Mouse (Mus musculus) CD4-positive, CD25-positive, alpha-beta regulatory T cell, adult 4 months (primary cell): ENCODE measurements at regions not wholly inside any gene's neighbourhood (a gene's known extent, or its start where the extent isn't known, plus 50 kb on each side); places are given as distances from the start of the nearest gene placed in this dataset.

Experiments used
- ATAC-seq: one replicate; pipeline ENCODE4 v1.8.0; 2017

DNA sequence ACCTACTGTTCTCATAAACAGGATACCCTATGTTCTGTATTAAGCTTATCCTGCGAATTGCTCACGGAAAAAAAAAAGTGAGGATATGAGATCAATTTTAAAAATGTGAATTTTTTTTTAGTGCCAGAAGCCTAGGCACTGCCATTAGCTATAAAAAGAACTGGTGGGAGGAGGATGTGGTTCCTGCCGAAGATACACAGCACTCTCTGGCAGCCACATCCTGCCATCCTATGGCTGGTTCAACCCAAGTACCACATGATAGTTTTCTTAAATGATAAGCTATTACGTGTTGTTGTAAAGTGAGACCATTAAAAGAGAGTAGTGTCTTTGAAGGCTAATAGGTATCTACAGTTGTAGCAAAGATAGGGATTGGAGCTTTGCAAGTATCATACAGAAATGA, 58.2 kb upstream of the Ppp3ca start:
- ATAC-seq: peak; percentile 99

DNA sequence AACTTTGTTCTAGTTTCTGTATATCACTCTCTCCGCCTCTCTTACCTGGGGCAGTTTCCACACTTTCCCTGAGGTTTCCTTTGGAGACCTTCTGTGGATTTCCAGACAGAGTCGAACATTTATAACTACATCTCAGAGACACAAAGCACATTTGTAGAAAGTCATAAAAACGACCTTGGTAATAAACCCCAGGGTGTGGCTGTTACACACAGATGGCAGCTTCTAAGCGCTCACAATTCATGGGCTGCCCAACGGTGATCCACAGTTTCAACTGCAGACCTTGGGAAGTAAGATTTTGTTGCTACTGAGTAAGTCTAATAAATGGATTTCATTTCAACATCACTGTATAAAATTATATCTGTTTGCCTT, 59.4 kb upstream of the Ppp3ca start:
- no peak for ATAC-seq

DNA sequence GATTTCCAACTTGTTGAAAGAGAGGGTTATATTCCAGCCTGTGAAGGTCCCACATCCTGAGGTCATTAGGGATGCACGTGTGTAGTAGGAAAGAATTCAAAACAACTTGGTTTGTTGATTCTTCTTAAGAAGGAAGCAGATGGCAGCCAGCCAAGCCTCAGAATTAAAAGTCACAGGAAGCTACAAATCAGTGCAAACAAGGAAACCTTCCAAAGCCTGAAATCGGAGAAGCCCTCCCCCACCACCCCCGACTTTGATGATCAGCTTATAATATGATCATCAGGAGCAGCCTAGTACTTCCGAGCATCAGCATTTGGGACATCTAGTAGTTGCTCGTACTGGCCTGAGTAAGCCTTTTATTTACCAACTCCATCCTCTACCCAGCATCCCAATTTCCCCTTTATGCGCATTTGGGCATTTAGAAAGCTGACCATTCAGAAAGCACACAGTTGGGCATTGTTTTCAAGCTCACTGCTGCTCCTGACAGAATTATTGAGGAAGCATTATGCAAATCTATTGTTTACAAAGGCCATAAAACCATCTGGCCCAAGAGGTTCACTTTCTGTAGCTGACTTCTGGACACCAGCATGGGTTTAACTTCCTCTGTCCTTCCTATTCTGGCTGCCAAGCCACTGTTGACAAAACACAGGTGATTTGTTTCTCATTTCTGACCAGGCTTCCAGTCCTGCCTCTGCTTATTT, 59.9 kb upstream of the Ppp3ca start:
- ATAC-seq: no peak

DNA sequence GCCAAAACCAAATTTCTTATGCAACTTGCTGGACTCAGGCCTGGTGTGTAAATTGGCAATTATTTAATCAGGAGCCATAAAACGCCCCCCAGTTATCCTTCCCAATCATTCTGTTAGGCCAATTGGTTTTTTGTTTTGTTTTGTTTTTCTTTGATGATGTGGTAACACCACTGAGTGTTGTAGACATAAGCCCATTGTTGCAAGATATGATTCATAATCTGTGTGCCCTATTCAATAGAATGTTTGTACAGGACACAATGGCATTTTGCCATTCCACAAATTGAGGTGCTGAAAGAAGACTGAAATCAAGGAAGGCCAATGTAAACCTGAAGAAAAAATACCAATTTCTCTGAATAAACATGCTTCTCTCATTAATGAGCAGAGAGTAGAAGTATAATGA, 68.2 kb upstream of the Ppp3ca start:
- no peak for ATAC-seq

DNA sequence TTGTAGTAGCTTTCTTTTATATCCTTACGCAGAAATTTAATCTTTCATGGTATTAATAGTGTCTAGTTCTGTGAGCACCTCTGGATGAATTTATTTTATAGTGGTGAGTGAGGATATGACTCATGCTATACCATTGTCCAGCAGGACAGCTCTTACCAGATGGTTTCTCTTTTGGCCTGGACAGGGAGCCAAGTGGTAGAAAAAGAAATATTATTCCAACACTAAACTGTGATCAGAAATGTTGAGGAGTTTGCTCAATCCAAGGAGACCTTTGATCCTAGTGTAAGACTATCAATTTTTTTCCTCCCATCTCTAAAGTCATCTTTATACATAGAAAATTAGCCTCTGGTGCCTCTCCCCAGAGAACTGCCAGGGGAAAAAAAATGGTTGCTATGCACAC, 86.0 kb upstream of the Ppp3ca start:
- no peak for ATAC-seq

DNA sequence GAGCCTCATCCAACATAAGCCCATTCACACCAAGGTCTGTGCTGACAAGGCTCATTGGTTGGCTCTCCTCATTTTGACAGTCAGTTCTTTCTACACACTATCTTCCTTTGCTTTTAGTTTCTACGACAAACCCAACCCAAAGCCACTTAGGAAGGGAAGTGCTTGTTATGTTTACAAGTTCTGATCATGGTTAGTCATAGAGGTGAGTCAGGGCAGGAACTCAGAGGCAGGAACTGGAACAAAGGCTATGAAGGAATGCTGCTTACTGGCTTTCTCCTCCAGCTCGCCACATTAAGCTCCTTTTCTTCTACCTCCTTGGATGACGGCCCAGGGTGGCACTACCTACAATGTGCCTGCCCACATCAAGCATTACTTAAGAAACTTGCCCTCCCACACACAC, 91.9 kb upstream of the Ppp3ca start:
- ATAC-seq: no peak

DNA sequence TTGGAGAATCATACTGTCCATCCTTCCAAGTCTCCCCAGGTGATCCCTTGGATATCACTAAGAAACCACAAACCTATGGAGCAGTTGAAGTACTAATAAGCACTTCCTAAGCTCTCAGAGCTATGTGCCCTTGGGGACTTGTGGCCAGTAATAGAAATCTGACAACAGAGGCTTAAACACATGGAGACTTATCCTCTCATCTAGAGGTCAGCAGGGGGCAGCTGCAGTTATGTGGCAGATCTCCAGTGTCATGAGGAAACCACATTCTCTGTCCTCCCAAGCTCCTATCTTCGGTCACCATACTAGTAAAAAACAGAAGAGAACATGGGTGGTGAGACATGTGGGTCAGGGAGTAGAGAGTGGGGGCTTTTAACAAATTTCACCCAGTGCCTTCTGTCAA, 99.4 kb upstream of the Ppp3ca start:
- ATAC-seq: no peak

DNA sequence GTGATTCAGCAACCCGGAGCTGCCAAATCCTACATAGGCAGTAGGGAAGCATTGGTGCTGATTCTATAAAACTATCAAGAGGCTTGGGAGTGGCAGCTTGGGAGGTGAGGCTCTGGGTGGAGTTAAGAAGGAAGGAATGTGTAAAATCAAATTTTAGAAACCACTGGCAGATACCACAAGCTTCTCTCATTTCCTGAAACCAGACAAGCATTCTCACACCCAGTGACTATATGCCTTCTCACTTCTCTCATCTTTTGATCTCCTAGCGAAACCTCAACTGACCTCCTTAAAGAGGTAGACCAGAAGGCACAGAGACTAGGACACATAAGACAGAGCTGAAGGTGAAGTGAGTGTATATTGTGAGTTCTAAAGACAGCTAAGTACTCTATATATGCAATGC, 113.4 kb upstream of the Ppp3ca start:
- ATAC-seq: no peak

DNA sequence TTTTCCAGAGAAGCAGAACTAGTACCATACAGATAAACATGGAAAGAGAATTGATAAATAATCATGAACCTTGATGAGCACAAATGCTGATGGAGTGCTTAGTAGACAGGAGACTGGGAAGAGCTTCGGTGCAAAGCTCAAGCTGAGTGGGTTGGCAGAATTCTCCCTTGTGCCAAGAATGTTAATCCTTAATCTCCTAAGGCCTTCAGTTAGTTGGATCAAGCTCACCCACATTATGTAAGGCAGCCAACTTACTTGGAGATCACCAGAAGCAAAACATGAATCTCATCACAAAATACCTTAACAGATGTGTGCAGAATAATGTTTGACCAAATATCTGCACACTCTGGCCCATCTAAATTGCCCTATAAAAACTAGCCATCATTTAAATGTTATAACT, 120.5 kb upstream of the Ppp3ca start:
- ATAC-seq: no peak

DNA sequence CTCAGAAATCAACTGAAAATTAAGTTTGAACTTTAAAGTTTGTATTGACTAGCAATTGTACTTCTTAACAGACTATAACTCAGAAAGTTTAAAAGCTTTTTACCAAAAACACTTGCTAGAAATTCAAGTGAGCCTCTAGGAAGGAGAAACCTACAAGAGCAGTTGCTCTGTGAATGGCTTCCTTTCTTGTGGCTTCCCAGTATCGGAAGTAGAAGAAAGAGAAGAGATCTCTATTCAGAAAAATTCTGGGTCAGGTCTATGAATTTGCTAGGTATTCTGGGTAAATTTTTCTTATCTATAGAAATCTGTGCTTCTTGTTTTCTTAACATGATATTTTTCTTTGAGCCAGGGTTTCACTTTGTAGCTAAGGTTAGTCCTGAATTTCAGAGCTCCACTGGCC, 138.3 kb upstream of the Ppp3ca start:
- ATAC-seq: peak; percentile 61

DNA sequence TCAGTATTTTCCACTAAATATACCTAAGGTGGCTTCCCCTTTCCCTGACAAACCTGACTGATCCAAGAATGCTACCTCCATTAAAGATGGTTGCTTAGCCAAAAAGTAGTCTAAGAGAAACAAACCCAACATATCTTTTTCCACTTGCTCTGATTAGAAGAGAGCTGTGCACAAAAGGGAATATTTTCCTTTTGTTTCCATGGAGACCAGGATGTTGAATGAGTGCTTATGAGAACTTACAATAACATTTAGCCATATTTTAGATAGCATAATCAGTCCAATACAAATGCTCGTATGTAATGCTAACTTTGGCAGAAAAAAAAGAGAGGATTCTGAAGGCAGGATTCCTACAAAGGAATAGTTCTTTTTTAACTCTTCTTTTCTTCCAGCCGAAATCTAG, 161.3 kb upstream of the Ppp3ca start:
- no peak for ATAC-seq

DNA sequence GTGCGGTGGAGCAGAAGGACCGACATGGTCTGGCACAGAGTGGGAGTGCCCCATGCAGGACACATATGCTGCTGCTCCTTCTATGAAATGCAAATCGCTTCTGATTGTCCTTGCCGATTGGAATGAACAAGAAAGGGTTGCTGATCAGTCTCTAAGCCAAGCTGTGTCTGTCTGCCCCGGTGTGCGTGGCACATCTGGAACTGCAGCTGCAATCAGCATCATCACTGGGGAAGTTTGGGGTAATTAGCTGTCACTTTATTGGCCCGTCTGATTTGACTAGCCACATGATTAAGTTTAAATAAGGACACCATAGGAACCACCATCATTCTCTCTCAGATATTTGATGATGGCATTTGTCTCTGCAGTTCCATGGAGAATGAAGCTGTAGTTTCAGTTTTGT, 162.9 kb upstream of the Ppp3ca start:
- no peak for ATAC-seq

DNA sequence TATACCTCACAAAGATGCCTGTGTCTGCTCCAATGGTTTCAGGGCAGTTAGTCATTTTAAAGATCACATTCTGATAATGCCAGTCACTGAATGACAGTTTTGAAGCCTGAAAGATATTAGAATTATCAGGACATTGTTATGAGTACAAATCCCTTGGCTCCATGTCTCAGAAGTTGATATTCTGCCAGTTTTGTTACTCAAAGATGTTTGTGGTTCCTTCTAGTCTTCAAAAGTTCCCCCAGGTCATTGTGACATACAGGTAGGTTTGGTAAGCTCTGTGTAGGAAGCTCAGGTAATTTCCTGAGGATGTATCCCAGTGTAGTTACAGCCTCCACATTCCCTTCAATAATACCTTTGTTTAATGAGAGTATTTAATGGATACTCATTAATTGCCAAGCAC, 169.0 kb upstream of the Bank1 start:
- ATAC-seq: no peak

DNA sequence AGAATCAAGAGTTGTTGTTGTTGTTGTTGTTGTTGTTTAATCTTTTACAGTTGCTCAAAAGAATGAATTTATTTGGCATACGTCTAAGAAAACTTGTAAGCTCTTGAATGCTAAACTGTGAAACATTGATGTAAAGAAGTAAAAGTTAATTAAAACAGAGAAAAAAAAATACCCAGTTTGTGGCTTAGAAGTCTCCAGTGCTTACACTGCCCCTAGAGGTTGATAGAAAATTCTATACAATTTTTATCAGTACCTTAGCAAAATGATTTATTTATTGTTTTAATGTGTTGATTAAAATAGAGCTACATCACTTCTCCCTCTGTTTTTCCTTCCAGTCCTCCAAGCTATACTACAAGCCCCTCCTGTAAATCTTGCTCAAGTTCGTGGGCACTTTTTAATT, 165.8 kb upstream of the Bank1 start:
- no peak for ATAC-seq

DNA sequence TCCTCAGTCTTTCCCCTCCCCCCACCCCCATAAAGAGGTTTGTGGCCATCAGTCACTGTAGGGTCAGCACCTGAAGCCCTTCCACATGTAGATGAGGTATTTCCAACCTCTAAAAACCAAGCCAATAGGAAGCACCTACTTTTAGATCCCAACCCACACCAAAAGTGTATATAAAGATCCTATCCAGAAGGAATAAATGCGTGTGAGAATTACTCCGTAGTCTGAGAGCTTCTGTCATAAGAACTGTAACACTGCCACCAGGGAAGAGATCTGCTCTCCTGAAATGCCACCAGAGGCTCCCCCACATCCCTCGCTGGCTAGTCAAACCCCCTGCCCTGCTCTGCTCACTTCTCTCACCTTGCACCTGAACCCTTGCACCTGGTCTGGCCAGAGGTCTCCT, 145.8 kb upstream of the Bank1 start:
- no peak for ATAC-seq

DNA sequence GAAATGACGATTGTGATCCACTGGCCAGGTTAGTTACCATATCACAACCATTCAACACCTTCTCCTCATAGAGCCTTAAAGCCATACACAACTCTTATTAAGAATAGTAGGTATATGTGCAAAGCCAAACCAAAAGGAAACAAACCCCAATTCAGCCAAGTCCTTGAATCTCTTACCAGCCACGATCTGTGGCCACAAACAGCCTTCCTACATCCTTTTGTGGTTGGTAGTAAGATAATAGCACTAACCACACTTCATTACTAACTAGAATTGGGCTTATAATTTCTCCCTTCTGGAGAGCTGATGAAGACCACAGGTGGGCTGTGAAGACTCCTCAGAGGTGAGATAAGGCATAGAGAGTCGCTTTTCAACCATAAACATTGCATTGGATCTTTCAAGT, 136.9 kb upstream of the Bank1 start:
- ATAC-seq: no peak

DNA sequence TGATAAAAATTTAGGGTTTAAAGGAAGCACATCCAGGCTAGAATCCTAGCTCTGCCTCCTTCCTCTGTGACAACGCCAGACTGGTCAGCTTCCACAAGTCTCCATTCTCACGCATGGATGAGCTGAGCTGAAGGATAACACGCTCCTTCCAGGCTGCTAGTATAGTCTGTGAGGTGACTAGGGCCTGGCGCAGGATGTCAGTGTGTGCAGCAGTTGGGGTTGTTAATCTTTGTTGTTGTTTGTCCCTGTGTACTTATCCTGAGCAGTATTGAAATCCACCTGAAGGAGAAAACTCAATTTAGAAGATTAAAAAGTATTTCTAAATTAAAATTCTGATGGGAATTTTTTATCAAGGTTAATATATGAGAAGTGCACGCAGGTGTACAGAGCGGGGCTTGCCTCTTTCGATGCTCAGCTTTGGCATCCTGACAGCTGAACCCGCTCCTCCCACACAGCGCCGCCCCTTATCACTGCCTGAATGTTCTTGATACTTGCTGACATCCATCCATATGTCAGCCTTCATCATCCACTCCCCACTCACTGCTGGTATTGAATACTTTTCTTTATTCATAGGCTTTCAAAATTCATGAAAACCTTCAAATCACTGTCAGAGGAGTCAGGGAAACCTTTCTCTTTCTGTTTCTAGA, 130.7 kb upstream of the Bank1 start:
- no peak for ATAC-seq

DNA sequence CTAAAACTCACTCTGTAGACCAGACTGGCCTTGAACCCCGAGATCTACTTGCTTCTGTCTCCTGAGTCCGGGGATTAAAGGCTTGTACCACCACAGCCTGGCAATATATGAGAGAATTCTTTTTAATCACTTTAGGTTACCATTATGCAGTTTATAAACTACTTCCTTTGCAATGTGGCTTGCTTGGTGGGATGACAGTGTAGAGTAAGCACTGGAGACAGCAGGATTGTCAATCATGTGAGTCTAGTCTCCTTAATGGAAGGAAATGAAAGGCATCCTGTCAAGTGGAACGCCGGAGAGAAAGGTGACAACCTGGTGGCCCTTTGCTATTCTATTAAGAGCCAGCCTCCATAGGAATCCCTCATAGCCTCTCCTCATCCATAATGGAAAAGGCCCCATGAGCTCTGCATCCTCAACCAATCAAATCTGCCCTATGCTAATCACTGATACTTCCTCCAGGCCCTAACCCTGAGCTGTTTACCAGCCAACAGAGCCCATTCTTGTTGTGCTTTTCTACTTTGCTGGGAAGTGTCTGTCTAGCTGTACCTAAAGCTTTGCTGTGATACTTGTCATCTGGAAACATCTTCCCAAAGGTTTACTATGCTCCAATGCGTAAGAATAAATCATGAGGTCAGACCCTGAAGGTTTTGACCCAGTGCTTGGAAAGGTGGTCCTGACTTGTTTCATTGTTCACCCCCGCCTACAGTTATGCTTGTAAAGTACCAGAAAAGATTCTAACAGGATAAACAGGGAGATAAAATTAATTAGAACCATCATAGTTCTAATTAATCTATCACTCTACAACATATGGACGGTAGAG, 130.0 kb upstream of the Bank1 start:
- ATAC-seq: no peak

DNA sequence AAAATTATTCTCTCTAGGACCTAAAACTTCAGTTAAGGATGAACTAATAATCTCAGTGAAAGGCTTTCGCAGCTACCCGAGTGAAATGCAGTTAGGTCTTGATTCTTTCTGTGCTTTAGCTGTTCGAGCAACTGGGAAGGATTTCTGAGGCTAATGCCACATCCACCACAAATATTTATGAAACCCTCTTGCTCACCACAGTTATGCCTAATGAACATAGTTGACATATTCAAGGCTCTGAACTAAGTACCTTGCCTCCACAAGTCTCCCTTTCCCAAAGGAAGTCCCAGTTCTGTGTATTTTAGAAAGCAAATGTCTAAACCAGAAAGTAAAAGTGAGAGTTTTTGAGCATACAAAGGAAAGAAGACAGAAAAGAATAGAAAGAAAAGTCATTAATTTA, 129.1 kb upstream of the Bank1 start:
- ATAC-seq: no peak

DNA sequence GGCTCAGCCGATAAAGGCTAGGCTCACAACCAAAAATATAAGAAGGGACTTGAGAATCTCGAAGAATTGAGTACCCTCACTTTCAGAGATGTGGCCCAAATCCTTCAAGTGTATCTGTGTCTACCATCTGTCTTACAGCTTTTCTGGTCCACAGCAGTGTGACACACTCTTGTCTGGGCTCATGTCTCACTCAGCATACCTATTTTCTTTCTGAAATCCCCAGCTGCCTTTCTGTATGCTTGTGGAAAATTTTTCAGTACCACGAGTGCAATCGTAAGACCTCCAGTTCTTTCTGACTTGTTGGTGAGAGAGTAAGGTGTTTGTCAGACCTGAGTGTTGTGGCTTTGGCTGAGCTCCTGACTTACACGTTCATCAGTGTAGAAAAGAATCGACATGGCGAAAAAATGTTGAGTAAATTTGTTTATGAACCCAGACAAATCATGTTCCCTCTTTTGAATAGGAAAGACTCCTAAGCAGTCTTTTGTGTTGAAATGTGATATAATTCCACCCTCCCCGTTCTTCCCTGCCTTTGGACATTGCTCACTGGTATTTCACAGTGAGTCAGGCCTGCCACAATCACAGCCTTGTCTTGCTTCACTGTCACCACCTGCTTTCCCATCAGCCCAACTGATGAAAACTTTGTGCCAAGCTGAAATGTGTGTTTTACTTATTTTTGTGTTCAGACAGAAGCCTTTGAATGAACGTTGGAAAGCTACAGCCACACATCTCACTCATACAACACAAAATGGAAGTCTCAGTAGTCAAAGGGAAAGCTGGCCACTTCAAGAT, 125.3 kb upstream of the Bank1 start:
- ATAC-seq: no peak

DNA sequence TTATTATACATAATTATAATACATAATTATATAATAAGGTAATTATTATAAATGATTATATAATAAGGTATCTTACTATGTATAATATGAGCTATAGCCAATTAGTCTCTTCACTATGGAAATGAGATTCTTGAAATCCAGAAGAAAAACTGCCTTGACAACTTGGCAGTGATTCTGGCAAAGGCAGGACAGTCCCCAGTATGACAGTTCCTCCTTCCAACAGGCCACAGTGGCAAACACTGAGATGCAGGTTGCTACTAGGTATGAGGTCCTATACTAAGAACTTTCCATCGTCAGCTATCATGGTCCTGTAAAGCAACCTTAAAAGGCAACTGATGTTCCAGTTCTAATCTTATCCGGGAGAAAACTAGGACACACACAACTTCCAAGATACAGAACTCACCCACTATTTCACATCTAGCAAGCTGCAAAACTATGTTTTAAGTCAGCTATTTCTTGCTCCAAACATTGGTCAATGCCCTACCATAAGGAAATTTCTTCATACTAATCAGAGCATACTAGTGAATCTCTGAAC, 124.6 kb upstream of the Bank1 start:
- no peak for ATAC-seq

DNA sequence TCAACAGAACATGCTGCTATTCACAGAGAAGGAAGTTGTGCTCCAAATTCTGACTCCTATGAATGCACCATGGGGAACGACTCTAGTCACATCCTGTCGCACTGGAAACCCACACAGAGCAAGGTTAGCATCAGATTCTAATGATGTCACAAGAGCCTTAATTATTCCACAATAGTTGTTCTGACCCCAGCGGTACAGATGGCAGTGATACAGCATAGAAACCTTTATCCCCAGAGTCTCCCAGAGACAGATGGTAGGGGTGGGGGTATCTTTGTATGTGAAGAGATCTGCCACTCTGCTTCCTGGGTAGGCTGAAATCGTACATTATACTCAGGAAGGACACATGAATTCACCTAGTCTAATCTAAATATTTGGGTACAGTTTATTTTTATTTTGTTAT, 123.5 kb upstream of the Bank1 start:
- no peak for ATAC-seq

DNA sequence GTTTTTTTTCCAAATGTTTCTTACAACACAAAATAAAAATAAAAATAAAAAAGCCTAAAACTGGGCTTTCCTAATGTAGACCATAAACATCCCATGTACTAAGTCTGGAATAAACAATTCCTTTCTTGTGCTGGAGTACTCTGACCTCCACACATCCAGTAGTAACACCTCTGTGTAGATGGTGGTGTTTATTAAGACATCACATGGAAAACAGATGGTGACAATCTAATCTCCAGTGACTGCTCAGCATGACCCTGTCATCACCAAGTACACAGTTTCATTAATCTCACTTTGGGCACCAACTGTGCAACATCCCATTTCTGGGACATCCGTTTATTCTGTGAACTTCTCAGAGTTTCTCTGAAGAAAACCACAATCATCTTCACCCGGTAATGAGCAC, 118.7 kb upstream of the Bank1 start:
- no peak for ATAC-seq
